Mouse (Mus musculus) lung, postnatal 0 days (tissue): ENCODE measurements at regions not wholly inside any gene's neighbourhood (a gene's known extent, or its start where the extent isn't known, plus 50 kb on each side); places are given as distances from the start of the nearest gene placed in this dataset.
A peak's percentile ranks its signal among the peaks of the same experiment; 100 is the strongest.

Experiments
- ATAC-seq: fragments of 200-750 bp; cut with Nextera tagmentation; 2 replicates; pipeline ENCODE4 v1.8.0; 2017; ENCODE audit warnings: moderate library complexity
- DNase-seq: peaks from one replicate; pipeline ENCODE4 v3.0.0-alpha.2; 2016; ENCODE audit warnings: low spot score
- H3K27ac ChIP-seq: fragments of 300-500 bp; sonication (generic); 2 replicates; pipeline ENCODE4 v1.5.1; 2014; ENCODE audit warnings: antibody characterized with exemption, mild to moderate bottlenecking, low read length, mixed read lengths
- H3K27me3 ChIP-seq: fragments of 300-500 bp; sonication (generic); replicated peaks from 2 replicates; pipeline ENCODE4 v1.6.1; 2014; ENCODE audit warnings: low read length, mixed read lengths; ENCODE audit not compliant: insufficient read depth
- H3K36me3 ChIP-seq: fragments of 300-500 bp; sonication (generic); 2 replicates; pipeline ENCODE4 v1.6.1; 2014; ENCODE audit warnings: low read length, mixed read lengths; ENCODE audit not compliant: insufficient read depth
- H3K4me1 ChIP-seq: fragments of 300-500 bp; sonication (generic); 2 replicates; pipeline ENCODE4 v1.6.1; 2014; ENCODE audit warnings: antibody characterized with exemption, low read depth, low read length, mixed read lengths; ENCODE audit not compliant: insufficient read depth
- H3K4me2 ChIP-seq: fragments of 300-500 bp; sonication (generic); replicated peaks from 2 replicates; pipeline ENCODE4 v1.6.1; 2014; ENCODE audit warnings: low read depth, mild to moderate bottlenecking, low read length, moderate library complexity, mixed read lengths
- H3K4me3 ChIP-seq: fragments of 300-500 bp; sonication (generic); 2 replicates; pipeline ENCODE4 v1.5.1; 2014; ENCODE audit warnings: low read depth, low read length
- H3K9ac ChIP-seq: fragments of 300-500 bp; sonication (generic); replicated peaks from 2 replicates; pipeline ENCODE4 v1.6.1; 2014; ENCODE audit warnings: low read depth, mild to moderate bottlenecking
- H3K9me3 ChIP-seq: fragments of 300-500 bp; sonication (generic); 2 replicates; pipeline ENCODE4 v1.6.1; 2016; ENCODE audit warnings: low read length, mixed read lengths
- CTCF ChIP-seq: IDR thresholded peaks from 2 replicates; pipeline ENCODE4 v1.5.1; 2016; ENCODE audit warnings: antibody characterized with exemption, mild to moderate bottlenecking
- EP300 ChIP-seq: IDR thresholded peaks from 2 replicates; pipeline ENCODE4 v1.6.1; 2016; ENCODE audit warnings: antibody characterized with exemption, mild to moderate bottlenecking, control low read depth
- WGBS: fragments of 180-500 bp; shearing (Covaris S2); extraction: QIAGEN DNeasy Blood & Tissue Kit; methylation state at CpG from one replicate; pipeline ENCODE4 v1.1.7; 2014; 5-methylcytosine and 5-hydroxymethylcytosine counted together

- Histone ChIP-seq H3K4me3 (no peak overlapping the region), H3K36me3 (no peaks in the 10 kb centered on the region), H3K4me2 (no peak overlapping the region), H3K27ac (no peak overlapping the region), H3K9me3 (no peaks in the 10 kb centered on the region), H3K9ac (no peak overlapping the region), H3K27me3 (no peaks in the 10 kb centered on the region), H3K4me1 (no peaks in the 10 kb centered on the region)
- ATAC-seq, result no peak
- DNase-seq, result no peak
- WGBS, result 33% methylated on average over 22 of the region's 22 CpGs
- no peak for TF ChIP-seq EP300
- no peak for TF ChIP-seq CTCF
These were observed 147.6 kb upstream of the Mki67 start for GRCm38 (mm10) chr7:135863581-135864426.

- Histone ChIP-seq H3K4me2 (no peak overlapping the region), H3K9me3 (no peaks in the 10 kb centered on the region), H3K4me3 (no peak overlapping the region), H3K9ac (no peak overlapping the region), H3K27me3 (no peaks in the 10 kb centered on the region), H3K27ac (no peak overlapping the region), H3K4me1 (no peaks in the 10 kb centered on the region), H3K36me3 (no peaks in the 10 kb centered on the region)
- peak; percentile 44; the same call in 1 of the 2 replicates for TF ChIP-seq EP300
- no peak for TF ChIP-seq CTCF
- 61% methylated on average over 6 of the region's 6 CpGs for WGBS
- peak; percentile 37 for DNase-seq
- peak; percentile 40 for ATAC-seq
These were observed 154.8 kb upstream of the Mki67 start for GRCm38 (mm10) chr7:135870981-135871380.

GRCm38 (mm10) chr7:135877091-135877874 is 161.1 kb upstream of the Mki67 start:
- no peak overlapping the region for H3K4me3 ChIP-seq
- H3K27ac ChIP-seq, result no peak overlapping the region
- WGBS, result 87% methylated on average over 6 of the region's 6 CpGs
- TF ChIP-seq CTCF (no peak), EP300 (no peak)
- H3K9ac ChIP-seq, result no peak overlapping the region
- H3K4me2 ChIP-seq, result no peak overlapping the region
- H3K9me3 ChIP-seq, result no peaks in the 10 kb centered on the region
- no peaks in the 10 kb centered on the region for H3K27me3 ChIP-seq
- ATAC-seq, result no peak
- DNase-seq, result no peak
- no peaks in the 10 kb centered on the region for H3K36me3 ChIP-seq
- H3K4me1 ChIP-seq, result no peaks in the 10 kb centered on the region

- Histone ChIP-seq H3K9me3 (no peaks in the 10 kb centered on the region), H3K4me3 (no peak overlapping the region), H3K36me3 (no peaks in the 10 kb centered on the region), H3K4me1 (no peaks in the 10 kb centered on the region), H3K27ac (no peak overlapping the region), H3K4me2 (no peak overlapping the region), H3K27me3 (no peaks in the 10 kb centered on the region), H3K9ac (no peak overlapping the region)
- WGBS, result 56% methylated on average over 3 of the region's 3 CpGs
- DNase-seq, result peak; percentile 49
- ATAC-seq, result peak; percentile 17; the same call in 1 of the 2 replicates
- no peak for TF ChIP-seq EP300
- TF ChIP-seq CTCF, result no peak
These were observed 162.6 kb upstream of the Mki67 start for GRCm38 (mm10) chr7:135878750-135879149.

GRCm38 (mm10) chr7:135880446-135880845 is 164.3 kb upstream of the Mki67 start:
- 87% methylated on average over 9 of the region's 9 CpGs for WGBS
- Histone ChIP-seq H3K9me3 (no peaks in the 10 kb centered on the region), H3K27ac (no peak overlapping the region), H3K27me3 (no peaks in the 10 kb centered on the region), H3K9ac (no peak overlapping the region), H3K4me1 (no peaks in the 10 kb centered on the region), H3K4me2 (no peak overlapping the region), H3K4me3 (no peak overlapping the region), H3K36me3 (no peaks in the 10 kb centered on the region)
- DNase-seq, result no peak
- no peak for ATAC-seq
- TF ChIP-seq EP300, result no peak
- no peak for TF ChIP-seq CTCF

- no peak overlapping the region for H3K9ac ChIP-seq
- H3K27ac ChIP-seq, result no peak overlapping the region
- DNase-seq (no peak), ATAC-seq (no peak)
- TF ChIP-seq CTCF, result no peak
- TF ChIP-seq EP300, result no peak
- H3K4me3 ChIP-seq, result no peak overlapping the region
- no peaks in the 10 kb centered on the region for H3K36me3 ChIP-seq
- H3K9me3 ChIP-seq, result no peaks in the 10 kb centered on the region
- no peaks in the 10 kb centered on the region for H3K4me1 ChIP-seq
- H3K27me3 ChIP-seq, result no peaks in the 10 kb centered on the region
- H3K4me2 ChIP-seq, result no peak overlapping the region
- WGBS, result 86% methylated on average over 4 of the region's 4 CpGs
These were observed 166.1 kb upstream of the Mki67 start for GRCm38 (mm10) chr7:135882306-135882705.
